Mouse (Mus musculus) brain, embryonic 14.5 days (tissue): ENCODE data around the gene Fbxl8. TPM values are rescaled to one million over a fixed set of nuclear protein-coding genes. Genes with fewer than 3 reads are reported as not detected.
"Not testable (repeated sequence)": the region's sequence is repeated elsewhere in the genome, so short reads cannot be mapped to it uniquely, and the experiment has no call there.

Experiments
- DNase-seq: peaks from one replicate; pipeline ENCODE4 v3.0.0-alpha.2; 2011; ENCODE audit warnings: low read depth
- CTCF ChIP-seq: fragments of 200-500 bp; IDR thresholded peaks from 2 replicates; pipeline ENCODE4 v1.5.1; 2012; ENCODE audit warnings: inconsistent platforms, mild to moderate bottlenecking, moderate library complexity, borderline replicate concordance; ENCODE audit not compliant: insufficient read depth, insufficient read length; ENCODE audit errors: extremely low read depth
- POLR2A ChIP-seq: fragments of 200-500 bp; IDR thresholded peaks from 2 replicates; pipeline ENCODE4 v1.6.1; 2012; ENCODE audit warnings: mild to moderate bottlenecking, inconsistent platforms, borderline replicate concordance; ENCODE audit not compliant: poor library complexity, insufficient read depth, insufficient read length, severe bottlenecking; ENCODE audit errors: extremely low read depth
- polyA plus RNA-seq: library from polyadenylated mRNA; depleted of rRNA; stranded (reverse); fragments of >200 nt; gene quantifications from 2 replicates; pipeline ENCODE4 v1.2.3, GENCODE M21; 2012; rRNA removed

The Fbxl8 gene
- 1.00 TPM in 2 replicates for polyA plus RNA-seq

GRCm38 (mm10) chr8:105264024-105264982 lies at the start of gene Fbxl8, which contains the start of gene Tradd:
Fbxl8 (plus strand) TSS chr8:105264648.
Tradd (minus strand) TSS chr8:105264609.
- TF ChIP-seq CTCF (no peak), POLR2A (no peak)
- DNase-seq, result peak; percentile 58

DNA sequence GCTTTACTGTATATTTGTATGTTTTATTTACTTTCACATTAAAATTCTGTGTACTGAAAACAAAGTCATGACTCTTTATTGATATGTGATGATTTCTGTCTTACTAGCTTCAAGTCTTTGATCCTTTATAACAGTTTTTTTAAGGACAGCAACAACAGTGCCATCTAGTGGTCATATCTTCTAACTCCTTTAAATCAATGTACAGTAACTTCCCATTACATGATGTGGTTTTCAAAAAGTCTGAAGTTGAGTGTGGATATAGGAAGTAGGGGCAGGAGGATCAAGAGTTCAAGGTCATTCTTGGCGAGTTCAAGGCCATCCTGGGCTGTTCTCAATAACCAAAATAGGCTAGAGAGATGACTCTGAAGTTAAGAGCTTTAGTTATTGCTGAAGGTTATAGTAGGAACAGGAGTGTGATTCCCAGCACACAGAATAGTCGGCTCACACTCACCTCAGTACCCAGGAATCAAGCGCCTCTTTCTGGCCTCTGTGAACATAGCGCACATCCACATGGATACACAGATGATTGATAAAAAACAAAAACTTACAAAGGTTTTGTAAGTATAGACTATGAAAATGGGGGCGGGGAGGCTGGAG lies 46.4 kb upstream of the Fbxl8 start:
- peak; percentile 84 for DNase-seq

DNA sequence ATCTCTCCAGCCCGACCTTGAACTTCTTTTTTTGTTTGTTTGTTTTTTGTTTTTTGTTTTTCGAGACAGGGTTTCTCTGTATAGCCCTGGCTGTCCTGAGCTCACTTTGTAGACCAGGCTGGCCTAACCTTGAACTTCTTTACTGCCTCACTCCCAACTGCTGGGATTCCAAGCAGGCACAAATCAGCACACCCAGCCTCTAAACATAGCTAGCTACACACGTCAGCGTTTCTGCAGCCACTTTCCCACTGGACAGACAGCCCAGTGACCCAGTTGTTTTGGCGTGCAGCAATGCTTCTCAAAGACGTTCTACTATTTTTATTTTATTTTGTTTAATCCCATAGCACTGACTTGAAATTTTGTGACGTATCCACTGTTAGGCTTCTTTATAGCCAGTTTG lies 40.6 kb upstream of the Fbxl8 start:
- no peak for TF ChIP-seq CTCF
- TF ChIP-seq POLR2A, result no peak
- no peak for DNase-seq

More for the DNA sequence above, 46.4 kb upstream of the Fbxl8 start:
- TF ChIP-seq POLR2A (no peak), CTCF (0 out of 2 replicates have a peak, but pooled peaks have one; percentile 24)

GRCm38 (mm10) chr8:105224413-105225271 lies 39.8 kb upstream of the Fbxl8 start, which contains the start of gene D230025D16Rik:
D230025D16Rik (plus strand) TSS chr8:105225145.
- TF ChIP-seq CTCF, result no peak
- TF ChIP-seq POLR2A, result peak; percentile 83; the same call in 1 of the 2 replicates
- DNase-seq, result peak; percentile 98

- TF ChIP-seq CTCF (no peak), POLR2A (0 out of 2 replicates have a peak, but pooled peaks have one; percentile 16)
- DNase-seq, result no peak
These were observed 39.2 kb upstream of the Fbxl8 start for GRCm38 (mm10) chr8:105225272-105225593.

GRCm38 (mm10) chr8:105225917-105226316 lies 38.5 kb upstream of the Fbxl8 start:
- DNase-seq, result no peak
- TF ChIP-seq CTCF (no peak), POLR2A (no peak)

GRCm38 (mm10) chr8:105231503-105232320 lies 32.7 kb upstream of the Fbxl8 start:
- TF ChIP-seq CTCF (no peak), POLR2A (no peak)
- no peak for DNase-seq

- not testable (repeated sequence) for DNase-seq
These were observed 32.1 kb upstream of the Fbxl8 start for GRCm38 (mm10) chr8:105232321-105232693.

- no peak for TF ChIP-seq CTCF
- TF ChIP-seq POLR2A, result no peak
- DNase-seq, result no peak
These were observed 31.1 kb upstream of the Fbxl8 start for GRCm38 (mm10) chr8:105233126-105233935.

GRCm38 (mm10) chr8:105235206-105235605 lies 29.2 kb upstream of the Fbxl8 start:
- no peak for DNase-seq
- TF ChIP-seq CTCF (no peak), POLR2A (no peak)
